Mouse (Mus musculus) left cerebral cortex, postnatal 25 days (tissue): ENCODE data around the gene St8sia4. TPM values are rescaled to one million over a fixed set of nuclear protein-coding genes. Genes with fewer than 3 reads are reported as not detected.
"Not testable (repeated sequence)": the region's sequence is repeated elsewhere in the genome, so short reads cannot be mapped to it uniquely, and the experiment has no call there.

Experiments used
- DNase-seq, 2 experiments: peaks; one replicate each; pipeline ENCODE4 v3.0.0; 2022; ENCODE audit warnings: low spot score in 2 of 2, mixed read lengths in 1 of 2
- intact Hi-C: fragments of 180-260 bp; cut with DNase I; formaldehyde crosslinking; loops from one replicate; pipeline ENCODE4 v1.15.1; 2025
- total RNA-seq, 2 experiments: library from RNA; stranded (reverse); gene quantifications; 2 replicates each; pipeline ENCODE4 v1.2.3; 2021

Gene St8sia4
- total RNA-seq, 2 experiments from 2014 or later, result 9.8 to 10.7 TPM

DNA sequence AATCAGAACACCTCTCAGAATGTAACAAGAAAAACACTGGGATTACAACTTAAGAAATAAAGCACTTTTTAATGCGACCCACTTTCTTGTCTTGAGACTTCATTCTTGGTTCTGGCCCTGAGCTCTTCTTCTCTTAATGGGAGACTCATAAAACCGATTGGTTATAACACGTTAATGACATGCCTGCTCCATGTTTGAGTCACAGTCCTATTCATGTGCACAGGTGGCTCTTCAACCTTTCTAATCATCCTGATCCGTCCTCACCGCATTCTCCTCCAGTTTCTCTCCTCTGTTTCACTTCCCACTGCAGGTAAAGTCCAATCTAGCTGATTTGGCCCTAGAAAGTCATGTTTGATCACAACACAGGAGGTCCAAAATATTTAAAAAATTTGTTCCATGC, 58.3 kb downstream of the St8sia4 start:
- no peak for DNase-seq
- intact Hi-C loops, result no loop called here

DNA sequence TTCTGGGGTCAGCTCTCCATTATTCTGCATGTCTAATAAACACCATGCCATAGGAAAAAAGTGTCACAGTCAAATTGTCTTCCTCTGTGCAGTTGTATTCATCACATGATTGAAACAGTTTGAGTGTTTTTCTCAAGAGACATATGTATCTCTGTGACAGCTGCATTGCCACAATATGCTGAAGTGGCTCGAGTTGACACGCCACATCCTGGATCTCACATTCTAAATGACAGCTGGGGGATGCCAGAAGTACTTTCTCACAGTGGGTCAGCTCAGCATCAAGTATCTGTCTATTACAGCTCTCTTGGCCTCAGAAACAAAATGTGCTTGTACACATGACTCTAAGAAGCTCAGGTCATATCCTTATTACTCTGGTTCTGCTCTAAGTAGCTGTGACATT, 61.9 kb downstream of the St8sia4 start:
- intact Hi-C loops, result no loop called here
- DNase-seq, result no peak

DNA sequence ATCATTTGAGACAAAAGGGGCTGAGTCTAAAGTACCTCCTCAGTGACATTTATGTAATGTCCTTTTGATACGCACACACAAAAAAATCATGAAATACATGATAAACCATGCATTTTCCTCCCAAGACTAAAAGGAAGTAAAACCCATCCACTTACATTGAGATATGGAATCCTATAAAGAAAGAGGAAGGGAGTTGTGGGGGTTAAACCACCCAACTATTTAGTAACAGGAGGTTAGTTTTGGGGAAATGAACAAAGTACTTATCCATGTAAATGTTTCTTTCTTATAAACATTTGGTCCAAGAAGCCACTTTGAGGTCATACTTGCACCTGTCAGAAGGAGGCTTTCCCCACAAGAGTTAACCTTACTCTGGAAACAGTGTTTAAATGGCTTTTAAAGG, 69.3 kb downstream of the St8sia4 start:
- intact Hi-C loops, result no loop called here
- no peak for DNase-seq

DNA sequence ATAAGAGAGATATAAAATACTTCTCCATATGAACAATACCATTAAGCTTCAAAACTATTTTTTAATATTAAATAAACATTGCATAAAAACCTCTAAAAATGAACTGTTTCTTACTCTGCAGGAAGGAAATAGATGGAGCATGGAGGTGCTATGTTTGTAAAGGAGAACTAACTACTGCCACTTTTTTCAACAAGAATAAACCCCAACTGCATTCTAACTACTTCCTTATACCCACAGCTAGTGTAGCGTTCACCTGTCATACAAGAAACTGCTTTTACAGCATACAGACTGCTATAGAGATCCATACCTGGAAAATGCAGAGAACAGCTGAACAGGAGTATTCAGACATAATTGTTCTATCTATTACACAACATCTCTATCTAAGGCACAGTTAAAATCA, 70.5 kb downstream of the St8sia4 start:
- intact Hi-C loops, result no loop called here
- no peak for DNase-seq

DNA sequence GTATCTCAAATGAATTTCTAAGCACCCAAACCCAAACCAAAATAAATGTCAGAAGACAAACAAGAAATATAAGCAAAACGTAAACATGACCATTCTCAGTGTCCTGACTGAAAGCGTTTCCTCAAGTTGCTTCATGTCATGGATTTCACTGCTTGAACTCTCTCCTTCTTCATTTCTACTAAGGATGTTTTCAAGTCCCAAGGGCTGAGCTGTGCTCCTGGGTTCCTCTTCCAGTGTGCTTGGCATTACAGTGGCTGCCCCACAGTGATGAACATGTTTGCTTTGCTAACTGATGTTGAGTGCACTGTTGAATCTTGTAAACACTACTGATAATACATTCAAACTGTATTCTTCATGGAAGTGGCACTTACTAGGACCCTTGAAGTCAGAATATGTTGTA, 76.3 kb downstream of the St8sia4 start:
- intact Hi-C loops, result no loop called here
- DNase-seq, result no peak

DNA sequence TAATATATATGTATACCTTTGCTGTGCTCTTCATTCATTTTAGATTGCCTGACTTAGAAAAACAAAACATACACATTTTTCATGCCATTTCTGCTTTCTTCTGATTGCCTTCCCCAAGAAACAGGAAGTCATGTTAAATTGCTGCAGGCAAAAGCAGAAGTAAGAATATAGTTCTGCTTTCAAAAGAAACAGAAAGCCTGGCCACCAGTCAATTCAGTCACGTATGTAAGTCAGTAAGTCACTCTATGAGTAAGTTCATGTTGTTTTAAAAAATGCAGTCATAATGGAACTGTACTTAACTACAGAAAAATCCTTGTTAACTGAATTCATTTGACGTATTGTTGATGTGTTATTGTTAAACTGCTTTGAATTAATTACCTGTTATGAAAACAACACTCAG, 77.3 kb downstream of the St8sia4 start:
- intact Hi-C loops, result no loop called here
- no peak for DNase-seq

DNA sequence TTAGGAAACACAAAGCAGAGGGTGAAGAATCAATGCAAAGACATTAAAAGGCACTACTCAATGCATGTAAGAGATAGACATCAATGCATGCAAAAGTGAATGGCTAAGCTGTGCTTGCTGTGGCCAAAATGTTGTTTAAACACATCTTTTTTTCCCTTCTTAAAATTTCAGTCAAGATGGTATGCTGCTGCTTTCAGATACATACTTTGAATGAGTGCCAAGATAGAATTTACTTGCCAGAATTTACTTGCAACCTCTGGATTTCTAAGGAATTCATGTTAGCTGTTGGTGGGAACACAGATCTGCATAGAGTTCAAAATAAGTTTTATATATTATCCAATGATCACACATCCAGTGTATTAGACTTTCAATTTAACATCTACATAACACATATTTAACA, 77.9 kb downstream of the St8sia4 start:
- no peak for DNase-seq
- intact Hi-C loops, result no loop called here

DNA sequence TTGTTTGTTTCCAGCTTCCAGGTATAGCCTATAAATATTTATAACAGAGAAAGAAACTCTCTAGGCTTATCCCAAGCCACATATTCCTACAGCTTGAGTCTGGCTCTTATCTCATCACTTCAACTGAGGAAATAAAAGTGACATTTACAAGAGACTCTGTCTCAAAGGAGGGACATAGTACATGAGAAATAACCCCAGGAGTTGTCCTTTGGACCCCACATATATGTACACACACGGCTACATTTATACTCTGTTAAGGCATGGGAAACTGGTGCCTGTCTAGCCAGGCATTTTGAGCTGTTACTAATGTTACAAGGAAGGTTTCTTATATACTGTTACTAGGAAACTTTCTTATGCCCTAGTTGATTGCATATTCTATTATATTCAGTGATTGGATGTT, 84.1 kb downstream of the St8sia4 start:
- DNase-seq, result no peak
- intact Hi-C loops, result no loop called here

DNA sequence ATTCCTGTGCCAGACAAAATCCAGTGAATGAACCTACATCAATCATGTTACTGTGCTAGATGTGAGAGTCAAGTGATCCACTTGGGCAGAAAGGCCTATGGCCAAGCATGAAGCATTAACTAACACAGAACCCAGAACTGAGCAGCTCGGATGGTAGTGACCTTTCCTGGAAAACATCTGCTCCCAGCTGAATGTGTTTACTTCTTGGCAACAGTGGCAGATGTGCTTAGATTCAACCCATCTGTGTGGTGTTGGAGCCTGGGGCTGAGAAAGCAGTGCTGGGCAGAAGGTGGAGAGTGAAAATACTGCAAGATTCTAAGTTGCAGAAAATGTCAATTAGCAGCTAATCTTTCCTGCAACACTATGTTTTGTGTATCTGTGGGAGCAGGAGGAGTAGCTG, 85.1 kb downstream of the St8sia4 start:
- DNase-seq, result no peak
- intact Hi-C loops, result no loop called here

DNA sequence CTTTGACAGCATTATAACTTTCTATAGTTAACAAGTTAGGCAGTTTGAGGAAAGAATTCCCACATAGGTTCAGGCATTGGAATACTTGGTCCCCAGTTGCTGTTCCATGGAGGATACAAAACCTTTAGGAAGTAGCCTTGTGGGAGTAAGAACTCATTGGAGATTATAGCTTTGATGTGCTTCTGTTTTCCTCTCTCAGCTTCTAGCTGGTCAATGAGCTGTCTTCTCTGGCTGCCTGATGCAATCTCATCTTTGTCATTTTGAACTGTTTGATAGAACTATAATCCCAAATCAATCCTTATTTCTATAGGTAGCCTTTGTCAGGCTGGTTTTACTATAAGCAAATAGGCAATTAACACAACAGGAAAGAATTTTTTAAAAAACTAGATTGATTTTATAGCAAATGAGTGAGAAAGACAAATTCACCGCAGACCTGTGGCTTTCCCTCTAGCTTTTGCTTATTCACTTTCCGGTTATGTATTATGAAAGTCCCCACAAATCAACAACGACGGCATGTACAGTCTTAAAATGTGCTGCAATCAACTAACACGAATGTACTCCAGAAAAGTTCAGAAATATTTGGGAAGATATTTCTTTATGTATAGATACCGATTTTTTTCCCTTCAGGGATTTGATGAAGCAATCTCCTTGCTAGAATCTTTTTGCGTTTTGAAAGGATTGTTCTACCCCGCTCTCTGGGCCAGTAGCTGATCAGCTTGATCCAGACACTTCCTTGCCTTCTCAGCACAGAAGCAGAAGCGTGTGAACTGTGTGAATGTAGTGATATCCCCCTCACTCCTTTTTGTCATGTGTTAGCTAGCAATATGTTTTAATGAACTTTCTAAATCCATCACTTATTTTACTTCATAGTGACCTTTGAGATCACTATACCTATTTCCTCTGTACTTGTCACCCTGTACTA, 94.5 kb downstream of the St8sia4 start:
- DNase-seq, result no peak
- intact Hi-C loops, result no loop called here

DNA sequence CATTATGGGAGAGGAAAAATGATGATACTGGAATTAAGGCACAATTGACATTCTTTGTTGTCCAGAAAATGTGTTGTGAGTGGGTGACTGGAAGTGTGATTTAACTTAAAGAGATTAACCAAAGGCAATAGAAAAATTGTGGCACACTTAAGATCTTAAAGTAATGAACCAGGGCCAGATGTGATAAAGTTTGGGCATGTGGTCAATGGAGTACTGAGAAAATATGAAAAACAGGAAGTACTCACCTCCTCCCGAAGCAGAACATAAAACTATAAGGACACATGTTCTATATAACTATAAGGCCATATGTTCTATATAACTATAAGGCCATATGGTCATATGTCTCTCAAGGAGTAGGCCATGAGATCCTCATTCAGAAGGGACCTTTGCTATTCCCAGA, 96.3 kb downstream of the St8sia4 start:
- intact Hi-C loops, result no loop called here

DNA sequence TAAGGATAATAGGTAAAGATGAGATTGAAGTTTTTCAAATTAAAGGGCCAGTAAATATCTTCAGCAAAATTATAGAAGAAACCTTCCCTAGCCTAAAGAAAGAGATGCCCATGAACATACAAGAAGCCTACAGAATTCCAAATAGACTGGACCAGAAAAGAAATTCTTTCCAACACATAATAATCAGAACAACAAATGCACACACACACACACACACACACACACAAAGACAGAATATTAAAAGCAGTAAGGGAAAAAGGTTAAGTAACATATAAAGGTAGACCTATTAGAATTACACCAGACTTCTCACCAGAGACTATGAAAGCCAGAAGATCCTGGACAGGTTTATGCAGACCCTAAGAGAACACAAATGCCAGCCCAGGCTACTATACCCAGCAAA, 112.8 kb downstream of the St8sia4 start:
- intact Hi-C loops, DNase-seq: not testable (repeated sequence)

More for the DNA sequence above, 96.3 kb downstream of the St8sia4 start:
- DNase-seq, result no peak

DNA sequence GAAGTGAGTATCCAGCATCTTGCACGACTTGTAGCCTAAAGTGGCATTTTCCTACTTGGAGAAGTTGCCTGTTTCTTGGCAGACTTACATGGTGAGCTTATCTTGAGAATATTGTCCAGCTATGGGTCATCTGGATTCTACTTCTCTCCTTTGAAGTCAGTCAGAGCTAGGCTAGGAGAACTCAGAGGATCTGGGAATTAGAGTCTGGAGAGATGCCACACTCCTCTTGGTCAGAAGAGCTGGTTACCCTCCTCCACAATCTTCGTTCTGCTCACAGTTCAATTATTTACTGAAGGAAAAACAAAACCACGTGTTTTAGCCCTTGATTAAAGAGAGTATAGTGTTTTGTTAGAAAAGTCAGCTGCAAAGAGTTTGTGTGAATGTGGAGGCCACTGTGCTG, 125.9 kb downstream of the St8sia4 start:
- intact Hi-C loops, result no loop called here
- no peak for DNase-seq
